Mouse (Mus musculus) embryonic facial prominence, embryonic 11.5 days (tissue): ENCODE data around the gene Tgfb2. TPM values are rescaled to one million over a fixed set of nuclear protein-coding genes. Genes with fewer than 3 reads are reported as not detected.

Source experiments
- ATAC-seq: fragments of 200-750 bp; cut with Nextera tagmentation; replicated peaks from 2 replicates; pipeline ENCODE4 v1.8.0; 2017; ENCODE audit warnings: low read depth; ENCODE audit not compliant: insufficient number of reproducible peaks, low FRiP score, low TSS enrichment
- DNase-seq: peaks from one replicate; pipeline ENCODE4 v3.0.0-alpha.2; 2015; ENCODE audit warnings: low spot score
- H3K27ac ChIP-seq: fragments of 300-500 bp; sonication (generic); replicated peaks from 2 replicates; pipeline ENCODE4 v1.5.1; 2014; ENCODE audit warnings: mild to moderate bottlenecking, low read depth, low read length, control low read depth
- H3K27me3 ChIP-seq: fragments of 300-500 bp; sonication (generic); 2 replicates; pipeline ENCODE4 v1.6.1; 2014; ENCODE audit warnings: mild to moderate bottlenecking, low read length, moderate library complexity, mixed read lengths; ENCODE audit not compliant: control insufficient read depth, insufficient read depth
- H3K36me3 ChIP-seq: fragments of 300-500 bp; sonication (generic); replicated peaks from 2 replicates; pipeline ENCODE4 v1.6.1; 2014; ENCODE audit warnings: low read depth, mild to moderate bottlenecking, low read length, moderate library complexity, mixed read lengths; ENCODE audit not compliant: control insufficient read depth, insufficient read depth
- H3K4me1 ChIP-seq: fragments of 300-500 bp; sonication (generic); 2 replicates; pipeline ENCODE4 v1.6.1; 2014; ENCODE audit warnings: low read length, mixed read lengths; ENCODE audit not compliant: control insufficient read depth, insufficient read depth
- H3K4me2 ChIP-seq: fragments of 300-500 bp; sonication (generic); 2 replicates; pipeline ENCODE4 v1.6.1; 2014; ENCODE audit warnings: low read depth, mild to moderate bottlenecking, control low read depth, low read length, moderate library complexity
- H3K4me3 ChIP-seq: fragments of 300-500 bp; sonication (generic); 2 replicates; pipeline ENCODE4 v1.5.1; 2014; ENCODE audit warnings: low read depth, low read length, control low read depth
- H3K9ac ChIP-seq: fragments of 300-500 bp; sonication (generic); replicated peaks from 2 replicates; pipeline ENCODE4 v1.6.1; 2014; ENCODE audit warnings: mild to moderate bottlenecking, control low read depth, low read length
- H3K9me3 ChIP-seq: fragments of 300-500 bp; sonication (generic); replicated peaks from 2 replicates; pipeline ENCODE4 v1.6.1; 2016; ENCODE audit warnings: mild to moderate bottlenecking, low read length, inconsistent platforms, mixed read lengths; ENCODE audit not compliant: control insufficient read depth
- WGBS: fragments of 180-500 bp; shearing (Covaris S2); extraction: QIAGEN DNeasy Blood & Tissue Kit; methylation state at CpG from one replicate; pipeline ENCODE4 v1.1.7; 2014; 5-methylcytosine and 5-hydroxymethylcytosine counted together
- polyA plus RNA-seq: library from polyadenylated mRNA; unstranded; fragments of >200 nt; fragmentation: Nextera tagmentation; extraction: Ambion mirVana; gene quantifications from 2 replicates; pipeline ENCODE4 v1.2.1, GENCODE M21; 2014

Gene Tgfb2
- polyA plus RNA-seq, 1 experiment from 2014 or later: 38.5 TPM

GRCm38 (mm10) chr1:186676199-186676598 is 29.6 kb downstream of the Tgfb2 start:
- WGBS: 58% methylated on average over 5 of the region's 5 CpGs
- no peak overlapping the region for H3K4me2 ChIP-seq
- no peaks in the 10 kb centered on the region for H3K36me3 ChIP-seq
- no peaks in the 10 kb centered on the region for H3K4me1 ChIP-seq
- H3K27ac ChIP-seq: no peak overlapping the region
- H3K4me3 ChIP-seq: no peak overlapping the region
- H3K9ac ChIP-seq: no peak overlapping the region
- ATAC-seq (no peak), DNase-seq (no peak)
- no peaks in the 10 kb centered on the region for H3K27me3 ChIP-seq
- H3K9me3 ChIP-seq: no peaks in the 10 kb centered on the region

GRCm38 (mm10) chr1:186675263-186675662 is 30.5 kb downstream of the Tgfb2 start:
- Histone ChIP-seq H3K4me2 (no peak overlapping the region), H3K36me3 (no peaks in the 10 kb centered on the region), H3K4me1 (no peaks in the 10 kb centered on the region), H3K9ac (no peak overlapping the region), H3K4me3 (no peak overlapping the region), H3K9me3 (no peaks in the 10 kb centered on the region), H3K27ac (no peak overlapping the region), H3K27me3 (no peaks in the 10 kb centered on the region)
- no peak for DNase-seq
- WGBS: 91% methylated on average over 6 of the region's 6 CpGs
- no peak for ATAC-seq

GRCm38 (mm10) chr1:186674621-186675020 is 31.2 kb downstream of the Tgfb2 start:
- Histone ChIP-seq H3K4me3 (no peak overlapping the region), H3K4me2 (no peak overlapping the region), H3K36me3 (no peaks in the 10 kb centered on the region), H3K27ac (no peak overlapping the region), H3K9me3 (no peaks in the 10 kb centered on the region), H3K4me1 (no peaks in the 10 kb centered on the region), H3K9ac (no peak overlapping the region), H3K27me3 (no peaks in the 10 kb centered on the region)
- ATAC-seq (no peak), DNase-seq (no peak)
- 90% methylated on average over 3 of the region's 3 CpGs for WGBS

DNA sequence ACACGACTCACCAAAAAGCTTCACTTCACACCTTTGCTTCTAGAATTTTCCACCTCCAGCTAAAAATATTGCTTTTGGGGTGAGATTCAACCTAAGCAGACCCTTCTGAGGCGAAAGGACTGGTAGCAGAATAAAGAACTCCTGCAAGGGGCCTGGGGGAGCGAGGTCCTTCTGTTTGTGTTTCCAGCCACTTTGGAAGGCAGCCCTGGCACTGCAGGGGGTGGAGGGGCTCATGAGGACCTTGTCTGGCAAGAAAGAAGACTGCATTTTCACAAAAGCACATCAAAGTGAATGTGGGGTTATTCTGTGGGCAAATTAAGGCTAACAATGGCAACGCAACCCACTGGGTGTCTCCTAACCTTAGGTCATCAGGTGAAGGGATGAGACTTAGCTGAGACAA is 32.6 kb downstream of the Tgfb2 start:
- H3K27me3 ChIP-seq: no peaks in the 10 kb centered on the region
- 74% methylated on average over 4 of the region's 4 CpGs for WGBS
- H3K36me3 ChIP-seq: no peaks in the 10 kb centered on the region
- DNase-seq (no peak), ATAC-seq (no peak)
- H3K4me2 ChIP-seq: no peak overlapping the region
- H3K9ac ChIP-seq: no peak overlapping the region
- no peaks in the 10 kb centered on the region for H3K4me1 ChIP-seq
- H3K4me3 ChIP-seq: no peak overlapping the region
- no peaks in the 10 kb centered on the region for H3K9me3 ChIP-seq
- no peak overlapping the region for H3K27ac ChIP-seq

DNA sequence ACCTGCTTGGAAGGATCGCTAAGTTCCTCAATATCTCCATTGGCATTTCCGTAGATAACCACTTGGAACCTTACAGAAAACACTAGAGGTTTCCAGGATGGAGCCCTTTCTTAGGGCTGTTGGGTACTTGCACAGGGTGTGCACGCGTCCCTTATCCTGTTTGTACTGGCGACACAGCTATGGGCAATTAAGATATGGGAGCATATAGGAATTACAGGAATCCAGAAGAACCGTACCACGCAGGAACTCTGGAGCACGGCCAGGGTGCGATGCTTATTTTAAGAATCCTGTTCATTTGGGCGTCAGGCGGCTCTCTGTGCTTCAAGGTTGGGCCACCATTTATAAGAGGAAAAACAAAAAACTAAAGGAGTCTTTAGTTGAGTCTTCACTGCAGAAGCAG is 42.4 kb downstream of the Tgfb2 start:
- no peaks in the 10 kb centered on the region for H3K9me3 ChIP-seq
- no peak overlapping the region for H3K4me2 ChIP-seq
- DNase-seq (no peak), ATAC-seq (no peak)
- no peaks in the 10 kb centered on the region for H3K27me3 ChIP-seq
- H3K36me3 ChIP-seq: no peaks in the 10 kb centered on the region
- H3K27ac ChIP-seq: no peak overlapping the region
- H3K4me3 ChIP-seq: no peak overlapping the region
- H3K9ac ChIP-seq: no peak overlapping the region
- H3K4me1 ChIP-seq: no peaks in the 10 kb centered on the region
- WGBS: 97% methylated on average over 11 of the region's 11 CpGs

GRCm38 (mm10) chr1:186662996-186663395 is 42.8 kb downstream of the Tgfb2 start:
- Histone ChIP-seq H3K36me3 (no peaks in the 10 kb centered on the region), H3K4me1 (no peaks in the 10 kb centered on the region), H3K9me3 (no peaks in the 10 kb centered on the region), H3K9ac (no peak overlapping the region), H3K4me2 (no peak overlapping the region), H3K27me3 (no peaks in the 10 kb centered on the region), H3K4me3 (no peak overlapping the region), H3K27ac (no peak overlapping the region)
- 81% methylated on average over 10 of the region's 10 CpGs for WGBS
- no peak for DNase-seq
- ATAC-seq: no peak

DNA sequence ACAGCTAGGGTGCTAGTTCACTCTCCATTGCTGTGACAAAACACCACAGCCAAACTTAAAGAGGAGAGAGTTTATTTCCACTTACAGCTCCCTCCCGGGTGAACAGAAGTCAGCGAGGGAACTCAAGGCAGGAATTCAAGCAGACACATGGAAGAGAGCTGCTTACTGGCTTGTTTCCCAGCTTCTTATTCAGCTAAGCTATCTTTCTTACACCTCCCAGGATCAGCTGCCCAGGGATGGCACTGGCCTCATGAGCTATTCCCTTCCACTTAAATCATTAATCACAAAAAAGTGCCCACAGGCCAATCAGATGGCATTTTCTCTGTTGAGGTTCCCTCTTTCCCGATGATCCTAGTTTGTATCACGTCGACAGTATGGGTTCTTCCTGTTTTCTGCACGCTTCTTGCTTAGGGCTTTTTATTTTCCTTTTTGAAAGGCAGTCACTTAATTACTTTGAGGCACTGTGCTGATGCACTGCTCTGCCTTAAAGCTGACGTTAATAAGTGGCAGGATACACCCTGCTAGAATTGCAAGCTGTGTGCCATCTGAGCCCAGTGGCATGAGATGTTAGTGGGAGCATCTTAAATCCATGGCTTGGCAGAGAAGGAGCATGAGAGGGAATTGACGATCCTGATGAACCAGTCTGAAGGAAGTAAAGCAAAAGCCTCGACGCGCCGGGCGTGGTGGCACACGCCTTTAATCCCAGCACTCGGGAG is 44.4 kb downstream of the Tgfb2 start:
- H3K4me1 ChIP-seq: no peaks in the 10 kb centered on the region
- DNase-seq (no peak), ATAC-seq (no peak)
- H3K27ac ChIP-seq: no peak overlapping the region
- no peak overlapping the region for H3K4me2 ChIP-seq
- no peaks in the 10 kb centered on the region for H3K9me3 ChIP-seq
- 88% methylated on average over 15 of the region's 15 CpGs for WGBS
- H3K27me3 ChIP-seq: no peaks in the 10 kb centered on the region
- no peaks in the 10 kb centered on the region for H3K36me3 ChIP-seq
- no peak overlapping the region for H3K4me3 ChIP-seq
- no peak overlapping the region for H3K9ac ChIP-seq

GRCm38 (mm10) chr1:186658783-186659182 is 47.0 kb downstream of the Tgfb2 start:
- H3K36me3 ChIP-seq: no peaks in the 10 kb centered on the region

More at GRCm38 (mm10) chr1:186658783-186659182, 47.0 kb downstream of the Tgfb2 start:
- no peak overlapping the region for H3K9ac ChIP-seq
- no peaks in the 10 kb centered on the region for H3K27me3 ChIP-seq
- H3K4me3 ChIP-seq: no peak overlapping the region
- 68% methylated on average over 11 of the region's 11 CpGs for WGBS
- no peaks in the 10 kb centered on the region for H3K4me1 ChIP-seq
- H3K4me2 ChIP-seq: no peak overlapping the region
- ATAC-seq (no peak), DNase-seq (no peak)
- no peaks in the 10 kb centered on the region for H3K9me3 ChIP-seq
- no peak overlapping the region for H3K27ac ChIP-seq
